Mouse (Mus musculus): ENCODE measurements at regions not wholly inside any gene's neighbourhood (a gene's known extent, or its start where the extent isn't known, plus 50 kb on each side); places are given as distances from the start of the nearest gene placed in this dataset.

DNA sequence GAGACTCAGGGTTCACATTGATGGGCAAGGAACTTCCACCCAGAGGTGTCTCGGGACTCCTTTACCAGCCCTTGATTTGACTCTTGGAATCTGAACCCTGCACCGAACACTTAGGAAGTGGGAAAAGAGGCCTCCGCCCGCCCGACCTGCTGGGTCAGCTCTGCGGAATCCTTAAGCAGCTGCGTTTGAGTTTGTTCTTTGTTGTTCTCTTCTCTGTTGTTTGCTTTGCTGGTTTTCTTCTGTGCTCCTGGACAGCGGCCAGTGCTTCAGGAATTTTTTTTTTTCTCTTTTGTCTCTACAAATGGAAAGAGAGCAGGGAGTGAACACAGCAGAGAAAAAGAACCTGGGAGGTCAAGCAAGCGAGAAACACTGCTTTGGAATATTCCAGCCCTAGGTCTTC lies 55.1 kb upstream of the Habp2 start:
- Histone ChIP-seq H3K36me3 (ENCODE audit: control insufficient read depth, insufficient read depth) (no peaks in the 10 kb centered on the region), H3K27me3 (ENCODE audit: control insufficient read depth, insufficient read depth, insufficient read length) (peaks cover 22% of the 10 kb centered on the region)
- TF ChIP-seq MYOG (IDR thresholded peaks at IDR 0.05; ENCODE audit: control insufficient read depth, extremely low read depth, insufficient read length), result no peak
- no peak for TF ChIP-seq CTCF (IDR thresholded peaks at IDR 0.05; ENCODE audit: control insufficient read depth, insufficient read depth, insufficient read length)
- TF ChIP-seq FOSL1 (IDR thresholded peaks at IDR 0.05; ENCODE audit: insufficient read depth, low read length, poor library complexity, severe bottlenecking), result no peak
- no peak for TF ChIP-seq MAX (IDR thresholded peaks at IDR 0.05)
- no peak for TF ChIP-seq USF1 (IDR thresholded peaks at IDR 0.05; ENCODE audit: low read depth)
- no peak for TF ChIP-seq CEBPB (IDR thresholded peaks at IDR 0.05; ENCODE audit: low read depth)
- no peak for TF ChIP-seq MYOD1 (IDR thresholded peaks at IDR 0.05; ENCODE audit: control insufficient read depth, insufficient read length, low read depth)

DNA sequence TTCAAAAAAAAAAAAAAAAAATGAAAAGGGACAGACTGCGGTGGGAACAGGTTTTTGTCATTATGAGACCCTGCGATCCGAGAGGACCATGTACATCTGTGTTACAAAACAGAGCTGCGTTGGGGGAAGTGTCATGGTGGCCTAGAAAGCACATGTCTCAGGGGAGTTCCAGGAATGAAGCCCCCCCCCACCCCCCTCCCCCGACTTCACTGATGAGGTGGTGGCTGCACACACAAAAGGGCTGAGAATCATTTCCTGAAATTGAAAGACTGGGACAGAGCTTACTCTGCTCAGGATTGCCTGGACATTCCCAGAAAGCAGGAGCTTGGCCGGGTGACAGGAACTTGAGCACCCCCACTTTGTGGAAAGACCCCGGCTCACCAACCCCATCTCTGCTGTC lies 54.7 kb upstream of the Habp2 start:
- H3K4me3 ChIP-seq (ENCODE audit: insufficient read depth, poor library complexity, severe bottlenecking), result no peak overlapping the region
- H3K27me3 ChIP-seq (ENCODE audit: control insufficient read depth, insufficient read depth, insufficient read length), result peaks cover 25% of the 10 kb centered on the region
- no peaks in the 10 kb centered on the region for H3K36me3 ChIP-seq (ENCODE audit: control insufficient read depth, insufficient read depth)
- H3ac ChIP-seq (ENCODE audit: control insufficient read depth, insufficient read length, low read depth), result no peak overlapping the region
- no peak for TF ChIP-seq CTCF (IDR thresholded peaks at IDR 0.05; ENCODE audit: control insufficient read depth, insufficient read depth, insufficient read length)
- TF ChIP-seq MYOD1 (IDR thresholded peaks at IDR 0.05; ENCODE audit: control insufficient read depth, insufficient read length, low read depth), result no peak
- no peak for TF ChIP-seq FOSL1 (IDR thresholded peaks at IDR 0.05; ENCODE audit: insufficient read depth, low read length, poor library complexity, severe bottlenecking)
- no peak for TF ChIP-seq MAX (IDR thresholded peaks at IDR 0.05)
- no peak for TF ChIP-seq MYOG (IDR thresholded peaks at IDR 0.05; ENCODE audit: control insufficient read depth, extremely low read depth, insufficient read length)
- no peak for TF ChIP-seq USF1 (IDR thresholded peaks at IDR 0.05; ENCODE audit: low read depth)
- TF ChIP-seq CEBPB (IDR thresholded peaks at IDR 0.05; ENCODE audit: low read depth), result no peak
- no peaks in the 10 kb centered on the region for H3K79me3 ChIP-seq (ENCODE audit: low read depth)
- no peaks in the 10 kb centered on the region for H3K79me2 ChIP-seq (ENCODE audit: control insufficient read depth, insufficient read depth)

More for the DNA sequence above, 55.1 kb upstream of the Habp2 start:
- Histone ChIP-seq H3K79me3 (ENCODE audit: low read depth) (no peaks in the 10 kb centered on the region), H3K4me3 (ENCODE audit: insufficient read depth, poor library complexity, severe bottlenecking) (no peak overlapping the region), H3ac (ENCODE audit: control insufficient read depth, insufficient read length, low read depth) (no peak overlapping the region), H3K79me2 (ENCODE audit: control insufficient read depth, insufficient read depth) (no peaks in the 10 kb centered on the region)

DNA sequence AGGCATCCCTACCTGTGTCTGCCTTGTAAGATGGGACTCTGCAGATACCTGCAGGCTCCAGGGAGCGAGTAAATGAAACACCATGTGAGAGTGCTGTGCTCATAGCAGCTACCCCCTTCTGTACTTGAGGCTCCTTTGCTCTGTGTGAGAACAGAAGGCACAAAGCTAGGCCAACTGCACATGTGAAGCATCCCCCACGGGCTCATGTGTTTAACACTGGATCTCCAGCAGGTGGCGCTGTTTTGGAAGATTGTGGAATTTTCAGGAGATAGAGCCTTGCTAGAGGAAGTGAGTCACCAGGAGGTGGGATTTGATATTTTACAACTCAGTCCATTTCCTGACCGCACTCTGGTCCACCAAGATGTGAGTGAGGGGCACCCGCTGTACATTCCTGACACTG lies 54.0 kb upstream of the Habp2 start:
- H3K79me2 ChIP-seq (ENCODE audit: control insufficient read depth, insufficient read depth), result no peaks in the 10 kb centered on the region
- H3K4me3 ChIP-seq (ENCODE audit: insufficient read depth, poor library complexity, severe bottlenecking), result no peak overlapping the region
- no peak for TF ChIP-seq FOSL1 (IDR thresholded peaks at IDR 0.05; ENCODE audit: insufficient read depth, low read length, poor library complexity, severe bottlenecking)
- TF ChIP-seq MYOD1 (IDR thresholded peaks at IDR 0.05; ENCODE audit: control insufficient read depth, insufficient read length, low read depth), result no peak
- TF ChIP-seq CEBPB (IDR thresholded peaks at IDR 0.05; ENCODE audit: low read depth), result no peak
- no peak for TF ChIP-seq MYOG (IDR thresholded peaks at IDR 0.05; ENCODE audit: control insufficient read depth, extremely low read depth, insufficient read length)
- TF ChIP-seq USF1 (IDR thresholded peaks at IDR 0.05; ENCODE audit: low read depth), result no peak
- TF ChIP-seq CTCF (IDR thresholded peaks at IDR 0.05; ENCODE audit: control insufficient read depth, insufficient read depth, insufficient read length), result no peak
- no peak for TF ChIP-seq MAX (IDR thresholded peaks at IDR 0.05)

DNA sequence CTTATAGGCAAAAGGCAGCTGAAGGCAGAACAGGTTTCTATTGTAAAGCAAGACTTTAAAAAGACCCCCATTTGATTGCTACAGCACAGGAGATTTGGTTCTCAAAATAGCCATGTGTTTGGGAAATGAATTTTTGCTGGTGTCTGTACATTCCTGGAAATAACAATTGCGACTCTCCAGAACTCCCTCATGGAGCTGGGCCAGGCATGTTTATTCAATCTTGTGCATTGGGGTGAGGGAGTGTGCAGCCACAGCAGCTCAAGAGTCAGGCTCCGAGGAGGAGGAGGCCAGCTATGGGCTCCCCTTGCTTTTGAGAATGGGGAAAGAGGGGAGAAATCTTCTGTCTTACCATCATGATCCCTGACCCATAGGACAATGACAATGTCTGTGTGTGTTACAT lies 51.9 kb upstream of the Habp2 start:
- Histone ChIP-seq H3K36me3 (ENCODE audit: control insufficient read depth, insufficient read depth) (no peaks in the 10 kb centered on the region), H3K4me3 (ENCODE audit: insufficient read depth, poor library complexity, severe bottlenecking) (no peak overlapping the region), H3ac (ENCODE audit: control insufficient read depth, insufficient read length, low read depth) (no peak overlapping the region), H3K79me2 (ENCODE audit: control insufficient read depth, insufficient read depth) (no peaks in the 10 kb centered on the region), H3K27me3 (ENCODE audit: control insufficient read depth, insufficient read depth, insufficient read length) (peaks cover 38% of the 10 kb centered on the region), H3K79me3 (ENCODE audit: low read depth) (no peaks in the 10 kb centered on the region)
- TF ChIP-seq FOSL1 (IDR thresholded peaks at IDR 0.05; ENCODE audit: insufficient read depth, low read length, poor library complexity, severe bottlenecking), result no peak
- TF ChIP-seq MYOD1 (IDR thresholded peaks at IDR 0.05; ENCODE audit: control insufficient read depth, insufficient read length, low read depth), result no peak
- TF ChIP-seq USF1 (IDR thresholded peaks at IDR 0.05; ENCODE audit: low read depth), result no peak
- TF ChIP-seq MYOG (IDR thresholded peaks at IDR 0.05; ENCODE audit: control insufficient read depth, extremely low read depth, insufficient read length), result no peak
- TF ChIP-seq CEBPB (IDR thresholded peaks at IDR 0.05; ENCODE audit: low read depth), result no peak
- TF ChIP-seq MAX (IDR thresholded peaks at IDR 0.05), result no peak
- no peak for TF ChIP-seq CTCF (IDR thresholded peaks at IDR 0.05; ENCODE audit: control insufficient read depth, insufficient read depth, insufficient read length)

More for the DNA sequence above, 54.0 kb upstream of the Habp2 start:
- H3K79me3 ChIP-seq (ENCODE audit: low read depth), result no peaks in the 10 kb centered on the region
- H3ac ChIP-seq (ENCODE audit: control insufficient read depth, insufficient read length, low read depth), result no peak overlapping the region
- H3K27me3 ChIP-seq (ENCODE audit: control insufficient read depth, insufficient read depth, insufficient read length), result peaks cover 30% of the 10 kb centered on the region
- no peaks in the 10 kb centered on the region for H3K36me3 ChIP-seq (ENCODE audit: control insufficient read depth, insufficient read depth)
